In the genomic region with DNA sequence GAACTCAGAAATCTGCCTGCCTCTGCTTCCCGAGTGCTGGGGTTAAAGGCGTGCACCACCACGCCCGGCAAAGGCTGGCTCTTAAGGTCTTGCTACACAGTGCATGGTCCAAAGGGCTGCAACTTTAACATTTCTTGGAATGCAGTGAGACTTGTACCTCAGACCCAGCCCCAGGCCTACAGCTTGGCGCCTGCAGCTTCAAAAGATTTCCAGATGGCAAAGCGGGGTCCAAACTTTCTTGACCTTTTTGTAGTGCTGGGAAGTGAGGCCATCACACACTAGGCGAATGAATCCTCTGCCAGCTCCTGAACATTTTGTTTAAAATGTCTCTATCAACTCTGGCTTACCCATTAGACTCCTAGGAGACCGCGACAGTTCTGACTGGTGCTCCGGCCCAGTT, we compare ENCODE assay signal across 22 mouse cellular contexts. TPM values are rescaled to one million over a fixed set of nuclear protein-coding genes. Genes with fewer than 3 reads are reported as not detected.
DNase-seq lines count a peak whose midpoint lies in the region; ATAC-seq lines count a peak whose summit lies in the region.
"Had no signal": no experiment of that assay in that cellular context is flagged by ENCODE, and none has a peak within 500 bp of the region (broad histone marks: within the 10 kb centered on the region; RNA-seq: fewer than 3 reads in every experiment).

No protein-coding gene starts in this region.

- no peak overlapping the region for H3K4me3 ChIP-seq in intestine, embryonic 14.5 days (ENCODE audit: low read depth, low read length)
- no peak overlapping the region for H3K4me3 ChIP-seq in intestine, embryonic 15.5 days (replicated peaks)
- no peak overlapping the region for H3K4me3 ChIP-seq in hindbrain, embryonic 12.5 days
- H3K4me3 ChIP-seq: embryonic facial prominence, embryonic 13.5 days; embryonic facial prominence, embryonic 15.5 days; erythroblast, embryonic 14.5 days; forebrain, embryonic 13.5 days had no signal

- H3K27ac ChIP-seq in intestine, embryonic 14.5 days (ENCODE audit: low read depth), result no peak overlapping the region
- H3K27ac ChIP-seq in intestine, embryonic 15.5 days, result no peak overlapping the region
- no peak overlapping the region for H3K27ac ChIP-seq in hindbrain, embryonic 12.5 days
- H3K27ac ChIP-seq: embryonic facial prominence, embryonic 13.5 days; embryonic facial prominence, embryonic 15.5 days; forebrain, embryonic 13.5 days had no signal

- peaks cover 5% of the 10 kb centered on the region for H3K36me3 ChIP-seq in intestine, embryonic 14.5 days (ENCODE audit: control insufficient read depth, insufficient read depth, low read length)
- H3K36me3 ChIP-seq in intestine, embryonic 15.5 days, result 0 out of 2 replicates have a peak, but pooled peaks cover 2% of the 10 kb centered on the region
- peaks cover 19% of the 10 kb centered on the region for H3K36me3 ChIP-seq in hindbrain, embryonic 12.5 days

- H3K4me1 ChIP-seq in intestine, embryonic 14.5 days (replicated peaks; ENCODE audit: control insufficient read depth, insufficient read depth, low read length), result no peaks in the 10 kb centered on the region
- H3K4me1 ChIP-seq in intestine, embryonic 15.5 days (replicated peaks), result no peaks in the 10 kb centered on the region
- no peaks in the 10 kb centered on the region for H3K4me1 ChIP-seq in hindbrain, embryonic 12.5 days
- H3K4me1 ChIP-seq: embryonic facial prominence, embryonic 15.5 days; forebrain, embryonic 13.5 days had no signal

- 78% methylated on average over 10 of the region's 10 CpGs for WGBS in intestine, embryonic 14.5 days
- 87% methylated on average over 10 of the region's 10 CpGs for whole genome bisulfite sequencing in intestine, embryonic 15.5 days
- 92% methylated on average over 10 of the region's 10 CpGs for WGBS in hindbrain, embryonic 12.5 days

- DNase-seq in heart, adult 11 months, result peak; percentile 80
- no peak for DNase-seq in heart, postnatal 36 days
- DNase-seq in intestine, embryonic 14.5 days (ENCODE audit: low spot score), result peak; percentile 32
- DNase-seq in ZHBTc4 (ENCODE audit: low read depth, low spot score), result peak; percentile 53
- DNase-seq in kidney, postnatal 4 days, result no peak
- DNase-seq: adrenal gland, adult 2 months; adrenal gland, postnatal 10 days; adrenal gland, postnatal 25 days; cerebellum, adult 11 months; cerebellum, adult 18-20 months; cerebellum, adult 8-10 months; cerebellum, adult 9-11 months; cerebellum, postnatal 14 days; cerebellum, postnatal 36 days; embryo, embryonic 11 days had no signal

- no peak overlapping the region for H3K9ac ChIP-seq in intestine, embryonic 14.5 days (ENCODE audit: low read length)
- H3K9ac ChIP-seq in intestine, embryonic 15.5 days, result no peak overlapping the region
- no peak overlapping the region for H3K9ac ChIP-seq in hindbrain, embryonic 12.5 days
- H3K9ac ChIP-seq: embryonic facial prominence, embryonic 13.5 days; embryonic facial prominence, embryonic 15.5 days; forebrain, embryonic 13.5 days had no signal

- intact Hi-C loops in heart, postnatal 36 days (cut with DNase I), result no loop called here

- no peaks in the 10 kb centered on the region for H3K9me3 ChIP-seq in intestine, embryonic 14.5 days (ENCODE audit: control insufficient read depth, low read length)
- no peaks in the 10 kb centered on the region for H3K9me3 ChIP-seq in intestine, embryonic 15.5 days
- H3K9me3 ChIP-seq in hindbrain, embryonic 12.5 days (replicated peaks), result no peaks in the 10 kb centered on the region
- H3K9me3 ChIP-seq: embryonic facial prominence, embryonic 13.5 days; embryonic facial prominence, embryonic 15.5 days; forebrain, embryonic 13.5 days had no signal

- no peaks in the 10 kb centered on the region for H3K27me3 ChIP-seq in intestine, embryonic 14.5 days (replicated peaks; ENCODE audit: control insufficient read depth, insufficient read depth, low read length)
- H3K27me3 ChIP-seq in intestine, embryonic 15.5 days (replicated peaks), result no peaks in the 10 kb centered on the region
- no peaks in the 10 kb centered on the region for H3K27me3 ChIP-seq in hindbrain, embryonic 12.5 days
- H3K27me3 ChIP-seq: embryonic facial prominence, embryonic 13.5 days; embryonic facial prominence, embryonic 15.5 days; forebrain, embryonic 13.5 days had no signal

- H3K4me2 ChIP-seq in intestine, embryonic 14.5 days (ENCODE audit: low read length), result no peak overlapping the region
- H3K4me2 ChIP-seq in intestine, embryonic 15.5 days (replicated peaks), result no peak overlapping the region
- no peak overlapping the region for H3K4me2 ChIP-seq in hindbrain, embryonic 12.5 days (replicated peaks)
- H3K4me2 ChIP-seq: embryonic facial prominence, embryonic 13.5 days; embryonic facial prominence, embryonic 15.5 days; forebrain, embryonic 13.5 days had no signal

- no peak for ATAC-seq in intestine, embryonic 14.5 days (replicated peaks; ENCODE audit: low FRiP score, low TSS enrichment, low read depth)
- no peak for ATAC-seq in intestine, embryonic 15.5 days
- no peak for ATAC-seq in hindbrain, embryonic 12.5 days (ENCODE audit: low FRiP score)
- ATAC-seq: forebrain, embryonic 13.5 days; forebrain, embryonic 16.5 days had no signal

RNA-seq across cellular contexts. Expression of gene F2r, which starts 20.7 kb away (rescaled TPM):
- total RNA-seq in heart, postnatal 36 days (2021), result 10 to 100 TPM; 20.0 to 25.3 TPM
- polyA plus RNA-seq in intestine, embryonic 14.5 days (2014; fragmentation: Nextera tagmentation; extraction: Ambion mirVana), result 58.5 and 69.5 TPM in 2 replicates
- polyA plus RNA-seq in intestine, embryonic 15.5 days (2015; fragmentation: Nextera tagmentation; extraction: Ambion mirVana), result 46.1 and 50.0 TPM in 2 replicates
- 102 and 110 TPM in 2 replicates for polyA plus RNA-seq in hindbrain, embryonic 12.5 days (2016; fragmentation: Nextera tagmentation; extraction: Ambion mirVana)

Comparison
In these comparisons a context has a peak if more than half of its experiments do, and no peak if none do; other contexts are left out.
1. DNase-seq: peak in heart, adult 11 months (single experiment), intestine, embryonic 14.5 days (single experiment) and ZHBTc4 (single experiment); none in heart, postnatal 36 days (0 of 2) and kidney, postnatal 4 days (0 of 2).